Mouse (Mus musculus): ENCODE results near the gene Hrh1. TPM values are rescaled to one million over a fixed set of nuclear protein-coding genes. Genes with fewer than 3 reads are reported as not detected.

Hrh1 gene
- total RNA-seq (2021), result under 1 TPM; 0.33 to 0.35 TPM
- long read RNA-seq, experiment 1, result 0 reads
- long read RNA-seq, experiment 2, result 0 reads

GRCm38 (mm10) chr6:114397691-114398217 is at the start of gene Hrh1:
Hrh1 (plus strand) TSS chr6:114397936.
- peak; percentile 27 to 32 for DNase-seq
- intact Hi-C loops (cut with DNase I), result no loop called here

- intact Hi-C loops (cut with DNase I), result no loop called here
- DNase-seq, result no peak
Observed at GRCm38 (mm10) chr6:114354635-114355034, 43.1 kb upstream of the Hrh1 start.

GRCm38 (mm10) chr6:114358171-114358570 is 39.6 kb upstream of the Hrh1 start:
- peak; percentile 27 to 62 for DNase-seq
- intact Hi-C loops (cut with DNase I), result no loop called here

- DNase-seq, result no peak
- intact Hi-C loops (cut with DNase I), result no loop called here
Observed at GRCm38 (mm10) chr6:114362355-114362754, 35.4 kb upstream of the Hrh1 start.

- DNase-seq, result no peak
- intact Hi-C loops (cut with DNase I), result no loop called here
Observed at GRCm38 (mm10) chr6:114363740-114364139, 34.0 kb upstream of the Hrh1 start.

- intact Hi-C loops (cut with DNase I), result no loop called here
Observed at GRCm38 (mm10) chr6:114364734-114365133, 33.0 kb upstream of the Hrh1 start.

GRCm38 (mm10) chr6:114366191-114366590 is 31.5 kb upstream of the Hrh1 start:
- intact Hi-C loops (cut with DNase I), result no loop called here
- DNase-seq, result no peak

More at GRCm38 (mm10) chr6:114364734-114365133, 33.0 kb upstream of the Hrh1 start:
- no peak for DNase-seq

- intact Hi-C loops (cut with DNase I), result no loop called here
- no peak for DNase-seq
Observed at GRCm38 (mm10) chr6:114367681-114368080, 30.1 kb upstream of the Hrh1 start.

GRCm38 (mm10) chr6:114368196-114368595 is 29.5 kb upstream of the Hrh1 start:
- intact Hi-C loops (cut with DNase I), result no loop called here
- no peak for DNase-seq

- DNase-seq, result no peak
Observed at GRCm38 (mm10) chr6:114372741-114373140, 25.0 kb upstream of the Hrh1 start.

GRCm38 (mm10) chr6:114380872-114381271 is 16.9 kb upstream of the Hrh1 start:
- intact Hi-C loops (cut with DNase I), result no loop called here
- DNase-seq, result no peak

More at GRCm38 (mm10) chr6:114372741-114373140, 25.0 kb upstream of the Hrh1 start:
- intact Hi-C loops (cut with DNase I), result no loop called here

GRCm38 (mm10) chr6:114387320-114387719 is 10.4 kb upstream of the Hrh1 start:
- no peak for DNase-seq
- intact Hi-C loops (cut with DNase I), result no loop called here

GRCm38 (mm10) chr6:114387855-114388254 is 9.9 kb upstream of the Hrh1 start:
- no peak for DNase-seq
- intact Hi-C loops (cut with DNase I), result no loop called here

- intact Hi-C loops (cut with DNase I), result no loop called here
- no peak for DNase-seq
Observed at GRCm38 (mm10) chr6:114390129-114390528, 7.6 kb upstream of the Hrh1 start.

GRCm38 (mm10) chr6:114394982-114395381 is 2.8 kb upstream of the Hrh1 start:
- DNase-seq, result no peak
- intact Hi-C loops (cut with DNase I), result no loop called here

- intact Hi-C loops (cut with DNase I), result no loop called here
- DNase-seq, result no peak
Observed at GRCm38 (mm10) chr6:114396605-114397004, 1.1 kb upstream of the Hrh1 start.

- intact Hi-C loops (cut with DNase I), result no loop called here
- DNase-seq, result no peak
Observed at GRCm38 (mm10) chr6:114397280-114397679, 456 bp upstream of the Hrh1 start.

GRCm38 (mm10) chr6:114398626-114399025 is 890 bp downstream of the Hrh1 start:
- intact Hi-C loops (cut with DNase I), result no loop called here
- peak in 1 of 2 experiments; percentile 36 for DNase-seq

- intact Hi-C loops (cut with DNase I), result no loop called here
- DNase-seq, result no peak
Observed at GRCm38 (mm10) chr6:114400387-114400786, 2.7 kb downstream of the Hrh1 start.

- intact Hi-C loops (cut with DNase I), result no loop called here
- no peak for DNase-seq
Observed at GRCm38 (mm10) chr6:114400841-114401240, 3.1 kb downstream of the Hrh1 start.

GRCm38 (mm10) chr6:114402161-114402560 is 4.4 kb downstream of the Hrh1 start:
- DNase-seq, result no peak
- intact Hi-C loops (cut with DNase I), result no loop called here

GRCm38 (mm10) chr6:114403632-114404031 is 5.9 kb downstream of the Hrh1 start:
- DNase-seq, result no peak
- intact Hi-C loops (cut with DNase I), result no loop called here

- DNase-seq, result no peak
- intact Hi-C loops (cut with DNase I), result no loop called here
Observed at GRCm38 (mm10) chr6:114404128-114404527, 6.4 kb downstream of the Hrh1 start.
